Mouse (Mus musculus) liver, embryonic 12.5 days (tissue): Measurements from ENCODE around the gene Idi1. TPM values are rescaled to one million over a fixed set of nuclear protein-coding genes. Genes with fewer than 3 reads are reported as not detected.
"Not testable (repeated sequence)": the region's sequence is repeated elsewhere in the genome, so short reads cannot be mapped to it uniquely, and the experiment has no call there.

Experiments
- ATAC-seq: fragments of 200-750 bp; cut with Nextera tagmentation; 2 replicates; pipeline ENCODE4 v1.8.0; 2017; ENCODE audit warnings: moderate number of reproducible peaks, mild to moderate bottlenecking, moderate library complexity
- H3K27ac ChIP-seq: fragments of 300-500 bp; sonication (generic); 2 replicates; pipeline ENCODE4 v1.5.1; 2016; ENCODE audit warnings: mild to moderate bottlenecking
- H3K27me3 ChIP-seq: fragments of 300-500 bp; sonication (generic); replicated peaks from 2 replicates; pipeline ENCODE4 v1.6.1; 2016; ENCODE audit warnings: mild to moderate bottlenecking, moderate library complexity
- H3K36me3 ChIP-seq: fragments of 300-500 bp; sonication (generic); 2 replicates; pipeline ENCODE4 v1.6.1; 2016; ENCODE audit warnings: mild to moderate bottlenecking, moderate library complexity
- H3K4me1 ChIP-seq: fragments of 300-500 bp; sonication (generic); 2 replicates; pipeline ENCODE4 v1.6.1; 2016
- H3K4me2 ChIP-seq: fragments of 300-500 bp; sonication (generic); 2 replicates; pipeline ENCODE4 v1.6.1; 2016; ENCODE audit warnings: mild to moderate bottlenecking, moderate library complexity
- H3K4me3 ChIP-seq: fragments of 300-500 bp; sonication (generic); 2 replicates; pipeline ENCODE4 v1.5.1; 2016; ENCODE audit warnings: mild to moderate bottlenecking, moderate library complexity
- H3K9ac ChIP-seq: fragments of 300-500 bp; sonication (generic); 2 replicates; pipeline ENCODE4 v1.6.1; 2016; ENCODE audit warnings: mild to moderate bottlenecking, moderate library complexity
- H3K9me3 ChIP-seq: fragments of 300-500 bp; sonication (generic); replicated peaks from 2 replicates; pipeline ENCODE4 v1.6.1; 2016; ENCODE audit warnings: mild to moderate bottlenecking, moderate library complexity
- WGBS: fragments of 180-500 bp; shearing (Covaris S2); methylation state at CpG from one replicate; pipeline ENCODE4 v1.1.7; 2016; ENCODE audit not compliant: insufficient replicate concordance; 5-methylcytosine and 5-hydroxymethylcytosine counted together
- polyA plus RNA-seq: library from polyadenylated mRNA; unstranded; fragments of >200 nt; fragmentation: Nextera tagmentation; extraction: Ambion mirVana; gene quantifications from 2 replicates; pipeline ENCODE4 v1.2.1, GENCODE M21; 2016

The Idi1 gene
- 90.3 and 91.6 TPM in 2 replicates for polyA plus RNA-seq

DNA sequence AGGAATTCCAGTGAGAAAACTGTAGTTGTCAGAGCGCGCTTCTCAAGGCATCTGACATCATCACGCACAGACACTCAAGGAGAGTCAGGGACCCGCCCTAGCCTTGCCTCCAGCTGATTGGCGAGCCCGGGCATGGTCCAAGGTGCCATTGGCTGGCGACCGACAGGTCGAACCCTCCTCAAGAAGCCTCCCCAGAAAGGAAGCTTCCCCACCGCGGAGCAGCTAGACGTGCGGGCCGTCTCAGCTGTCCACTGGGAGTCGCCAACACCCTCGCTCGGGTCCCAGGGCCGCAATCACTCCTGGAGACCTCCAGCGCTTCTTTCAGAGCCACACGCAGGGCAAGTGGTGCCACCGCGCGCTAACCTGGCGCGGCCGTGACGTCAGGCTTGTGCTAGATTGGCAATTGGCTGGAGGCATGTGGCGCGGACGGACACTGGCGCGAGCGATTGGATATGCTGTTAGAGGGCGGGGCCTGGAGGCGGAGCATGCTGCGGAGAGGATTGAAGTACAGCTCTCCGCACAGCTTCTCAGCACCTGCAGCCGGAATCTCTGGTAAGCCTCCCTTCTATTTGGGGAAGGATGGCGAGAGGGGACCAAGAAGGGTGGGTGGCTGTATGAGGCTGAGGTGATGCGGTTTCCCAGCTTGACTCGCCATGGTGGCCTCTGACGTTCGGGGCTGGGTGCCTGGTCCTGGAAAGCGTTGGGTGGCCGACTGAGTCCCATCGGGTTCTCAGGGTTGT lies at the start of gene Idi1:
Idi1 (plus strand) TSS at position 57 of the 740 bp plus-strand sequence.
- Histone ChIP-seq H3K9me3 (no peaks in the 10 kb centered on the region), H3K4me1 (peaks cover 18% of the 10 kb centered on the region), H3K36me3 (peaks cover 25% of the 10 kb centered on the region), H3K27ac (peak within 1 kb of the TSS; percentile 88), H3K4me2 (peak within 1 kb of the TSS; percentile 81), H3K9ac (peak within 1 kb of the TSS; percentile 79), H3K27me3 (no peaks in the 10 kb centered on the region), H3K4me3 (peak within 1 kb of the TSS; percentile 77)
- peak; percentile 99 for ATAC-seq
- WGBS: under 1% methylated on average over 46 of the region's 46 CpGs

- Histone ChIP-seq H3K4me3 (no peak overlapping the region), H3K36me3 (peaks cover 89% of the 10 kb centered on the region), H3K9ac (no peak overlapping the region), H3K4me1 (0 out of 2 replicates have a peak, but pooled peaks cover 6% of the 10 kb centered on the region), H3K4me2 (no peak overlapping the region), H3K27ac (no peak overlapping the region), H3K9me3 (no peaks in the 10 kb centered on the region), H3K27me3 (no peaks in the 10 kb centered on the region)
- no peak for ATAC-seq
- WGBS: 78% methylated on average over 3 of the region's 3 CpGs
These were observed 46.9 kb upstream of the Idi1 start for GRCm38 (mm10) chr13:8838394-8838793.

- Histone ChIP-seq H3K9ac (no peak overlapping the region), H3K27me3 (no peaks in the 10 kb centered on the region), H3K4me2 (no peak overlapping the region), H3K36me3 (peaks cover 88% of the 10 kb centered on the region), H3K4me3 (no peak overlapping the region), H3K4me1 (0 out of 2 replicates have a peak, but pooled peaks cover 6% of the 10 kb centered on the region), H3K27ac (0 out of 2 replicates have a peak overlapping the region, but pooled peaks have one; percentile 25), H3K9me3 (no peaks in the 10 kb centered on the region)
- no peak for ATAC-seq
- 76% methylated on average over 10 of the region's 10 CpGs for WGBS
These were observed 46.2 kb upstream of the Idi1 start for GRCm38 (mm10) chr13:8839111-8839510.

DNA sequence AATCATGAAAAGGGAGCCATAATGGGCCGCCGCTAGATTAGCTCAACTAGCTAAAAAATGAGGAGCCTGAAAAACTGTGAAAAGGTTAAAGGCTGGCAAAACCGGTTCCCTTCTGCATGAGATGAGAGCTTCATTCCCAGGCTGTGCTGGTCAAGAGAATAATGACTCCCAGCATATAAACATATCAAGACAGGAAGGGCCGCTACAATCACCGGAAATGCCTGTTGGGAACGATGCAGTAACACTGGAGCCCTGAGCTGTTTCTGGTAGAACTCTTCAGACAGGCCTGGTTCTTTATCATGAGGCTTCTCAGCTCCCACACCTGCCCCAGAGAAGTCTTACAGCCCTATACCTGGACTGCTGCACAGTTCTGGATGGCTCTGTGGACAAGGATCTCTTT lies 45.4 kb upstream of the Idi1 start:
- no peak for ATAC-seq
- H3K4me3 ChIP-seq: no peak overlapping the region
- H3K4me1 ChIP-seq: 0 out of 2 replicates have a peak, but pooled peaks cover 6% of the 10 kb centered on the region
- no peak overlapping the region for H3K4me2 ChIP-seq
- 67% methylated on average over 6 of the region's 6 CpGs for WGBS
- H3K27ac ChIP-seq: peak overlapping the region; percentile 30
- H3K9ac ChIP-seq: no peak overlapping the region
- H3K36me3 ChIP-seq: peaks cover 83% of the 10 kb centered on the region
- H3K27me3 ChIP-seq: no peaks in the 10 kb centered on the region
- H3K9me3 ChIP-seq: no peaks in the 10 kb centered on the region

DNA sequence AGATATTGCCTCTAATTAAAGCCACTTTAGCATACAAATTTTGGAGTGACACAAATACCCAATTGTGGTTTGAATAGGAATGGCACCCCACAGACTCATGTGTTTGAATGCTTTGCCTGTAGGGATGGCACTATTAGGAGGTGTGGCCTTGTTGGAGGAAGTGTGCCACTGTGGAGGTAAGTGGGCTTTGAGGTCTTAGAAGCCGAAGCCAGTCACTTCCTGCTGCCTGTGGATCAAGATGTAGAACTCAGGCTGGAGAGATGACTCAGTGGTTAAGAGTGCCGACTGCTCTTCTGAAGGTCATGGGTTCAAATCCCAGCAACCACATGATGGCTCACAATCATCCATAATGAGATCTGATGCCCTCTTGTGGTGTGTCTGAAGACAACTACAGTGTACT lies 44.4 kb upstream of the Idi1 start:
- Histone ChIP-seq H3K27ac (no peak overlapping the region), H3K4me2 (no peak overlapping the region), H3K4me1 (0 out of 2 replicates have a peak, but pooled peaks cover 6% of the 10 kb centered on the region), H3K36me3 (peaks cover 79% of the 10 kb centered on the region), H3K27me3 (no peaks in the 10 kb centered on the region), H3K9me3 (no peaks in the 10 kb centered on the region), H3K9ac (no peak overlapping the region), H3K4me3 (no peak overlapping the region)
- 59% methylated on average over 2 of the region's 2 CpGs for WGBS
- ATAC-seq: no peak

GRCm38 (mm10) chr13:8841846-8842245 lies 43.5 kb upstream of the Idi1 start:
- not testable (repeated sequence) for ATAC-seq, H3K27me3 ChIP-seq, H3K4me3 ChIP-seq, H3K9me3 ChIP-seq, H3K4me2 ChIP-seq, H3K27ac ChIP-seq, H3K9ac ChIP-seq, H3K4me1 ChIP-seq
- H3K36me3 ChIP-seq: peaks cover 77% of the 10 kb centered on the region
- WGBS: 74% methylated on average over 7 of the region's 7 CpGs

DNA sequence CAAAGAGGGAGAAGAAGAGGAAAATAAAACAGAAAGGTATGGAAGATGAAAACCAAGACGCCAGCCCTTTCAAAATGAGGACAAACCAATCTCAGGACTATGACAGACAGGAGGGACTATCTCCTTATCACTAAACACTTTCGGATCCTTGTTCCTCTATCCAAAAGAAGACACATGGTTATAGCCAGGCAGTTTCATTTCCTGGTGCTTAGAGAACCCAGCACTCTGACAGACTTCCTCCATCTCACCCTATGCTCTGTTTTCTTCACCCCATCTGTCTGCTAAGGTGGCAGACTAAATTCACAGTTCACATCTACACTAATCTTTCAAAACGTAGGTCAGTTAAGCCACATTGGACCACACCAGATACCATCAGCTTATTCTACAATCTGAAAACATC lies 43.0 kb upstream of the Idi1 start:
- 0 out of 2 replicates have a peak, but pooled peaks cover 6% of the 10 kb centered on the region for H3K4me1 ChIP-seq
- ATAC-seq: no peak
- no peaks in the 10 kb centered on the region for H3K9me3 ChIP-seq
- 59% methylated on average over 3 of the region's 3 CpGs for WGBS
- H3K4me3 ChIP-seq: no peak overlapping the region
- H3K9ac ChIP-seq: no peak overlapping the region
- no peak overlapping the region for H3K27ac ChIP-seq
- peaks cover 82% of the 10 kb centered on the region for H3K36me3 ChIP-seq
- H3K4me2 ChIP-seq: no peak overlapping the region
- H3K27me3 ChIP-seq: no peaks in the 10 kb centered on the region

DNA sequence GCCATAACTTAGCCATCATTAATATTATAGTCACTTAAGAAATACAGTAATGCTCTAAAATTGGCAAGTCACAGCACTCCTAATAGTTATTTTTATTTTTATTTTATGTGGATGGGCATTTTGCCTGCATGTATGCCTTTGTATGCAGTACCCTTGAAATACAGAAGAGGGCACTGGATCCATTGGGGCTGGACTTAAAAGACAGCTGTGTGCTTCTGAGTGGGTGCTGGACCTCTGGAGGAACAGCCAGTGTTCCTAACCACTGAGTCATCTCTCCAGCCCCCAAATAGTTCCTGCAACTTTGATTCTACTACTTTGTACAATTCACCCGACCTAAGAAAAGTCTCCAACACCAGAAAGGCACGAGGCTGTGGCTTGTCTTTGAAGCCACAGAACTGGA lies 37.6 kb upstream of the Idi1 start:
- Histone ChIP-seq H3K4me1 (peaks cover 19% of the 10 kb centered on the region), H3K36me3 (peaks cover 60% of the 10 kb centered on the region), H3K27me3 (no peaks in the 10 kb centered on the region), H3K9ac (no peak overlapping the region), H3K9me3 (no peaks in the 10 kb centered on the region), H3K4me2 (no peak overlapping the region), H3K27ac (no peak overlapping the region), H3K4me3 (no peak overlapping the region)
- WGBS: 27% methylated on average over 2 of the region's 2 CpGs
- ATAC-seq: 0 out of 2 replicates have a peak, but pooled peaks have one; percentile 44

- Histone ChIP-seq H3K27me3 (no peaks in the 10 kb centered on the region), H3K27ac (no peak overlapping the region), H3K4me2 (no peak overlapping the region), H3K4me3 (no peak overlapping the region), H3K9ac (no peak overlapping the region), H3K4me1 (peaks cover 19% of the 10 kb centered on the region), H3K9me3 (no peaks in the 10 kb centered on the region), H3K36me3 (peaks cover 57% of the 10 kb centered on the region)
- 16% methylated on average over 1 of the region's 1 CpGs for whole genome bisulfite sequencing
- peak; percentile 91 for ATAC-seq
These were observed 36.0 kb upstream of the Idi1 start for GRCm38 (mm10) chr13:8849311-8849710.

DNA sequence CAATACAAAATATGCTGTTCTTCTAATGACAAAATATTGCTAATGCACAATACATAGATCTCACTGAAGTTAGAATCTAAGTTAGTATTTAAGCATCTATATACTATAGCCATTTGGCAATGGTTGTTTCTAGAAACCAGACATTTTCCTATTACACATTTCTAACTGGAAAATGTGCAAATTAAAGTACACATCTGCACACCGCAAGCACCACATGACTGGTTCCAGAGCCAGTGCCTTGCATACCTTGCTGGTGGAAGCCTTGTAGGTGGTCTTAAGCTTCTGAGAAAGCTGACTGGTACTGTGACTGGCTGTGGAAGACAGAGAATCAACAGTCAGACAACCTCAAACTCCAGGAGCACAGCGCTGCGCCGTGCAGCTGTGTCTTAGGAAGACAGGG lies 31.9 kb upstream of the Idi1 start:
- H3K9ac ChIP-seq: no peak overlapping the region
- no peaks in the 10 kb centered on the region for H3K27me3 ChIP-seq
- 94% methylated on average over 4 of the region's 4 CpGs for WGBS
- no peak for ATAC-seq
- H3K36me3 ChIP-seq: peaks cover 46% of the 10 kb centered on the region
- H3K9me3 ChIP-seq: no peaks in the 10 kb centered on the region
- H3K4me2 ChIP-seq: no peak overlapping the region
- H3K4me3 ChIP-seq: no peak overlapping the region
- peaks cover 19% of the 10 kb centered on the region for H3K4me1 ChIP-seq
- no peak overlapping the region for H3K27ac ChIP-seq

GRCm38 (mm10) chr13:8854769-8855168 lies 30.5 kb upstream of the Idi1 start:
- ATAC-seq: no peak
- H3K36me3 ChIP-seq: peaks cover 47% of the 10 kb centered on the region
- 90% methylated on average over 2 of the region's 2 CpGs for WGBS
- H3K27ac ChIP-seq: no peak overlapping the region
- H3K4me2 ChIP-seq: no peak overlapping the region
- peaks cover 6% of the 10 kb centered on the region for H3K4me1 ChIP-seq
- no peaks in the 10 kb centered on the region for H3K27me3 ChIP-seq
- no peak overlapping the region for H3K9ac ChIP-seq
- no peaks in the 10 kb centered on the region for H3K9me3 ChIP-seq
- H3K4me3 ChIP-seq: no peak overlapping the region

- no peaks in the 10 kb centered on the region for H3K4me1 ChIP-seq
- H3K4me2 ChIP-seq: no peak overlapping the region
- WGBS: 86% methylated on average over 6 of the region's 6 CpGs
- H3K9me3 ChIP-seq: no peaks in the 10 kb centered on the region
- no peak overlapping the region for H3K4me3 ChIP-seq
- peaks cover 51% of the 10 kb centered on the region for H3K36me3 ChIP-seq
- H3K27ac ChIP-seq: no peak overlapping the region
- H3K27me3 ChIP-seq: no peaks in the 10 kb centered on the region
- ATAC-seq: no peak
- H3K9ac ChIP-seq: no peak overlapping the region
These were observed 26.8 kb upstream of the Idi1 start for GRCm38 (mm10) chr13:8858453-8858852.
